Comparison of ENCODE assay signal across 8 mouse cellular contexts in genomic region chr10:128368402-128369217, GRCm38 (mm10). TPM values are rescaled to one million over a fixed set of nuclear protein-coding genes. Genes with fewer than 3 reads are reported as not detected.
DNase-seq lines count a peak whose midpoint lies in the region; ATAC-seq and TF ChIP-seq lines count a peak whose summit lies in the region.

Coq10a (minus strand) TSS chr10:128368997.

- H3K36me3 ChIP-seq in E14TG2a.4 (ENCODE audit: insufficient read depth, low read length): peaks cover 30% of the 10 kb centered on the region
- peaks cover 15% of the 10 kb centered on the region for H3K36me3 ChIP-seq in forebrain, embryonic 12.5 days (replicated peaks)
- peaks cover 11% of the 10 kb centered on the region for H3K36me3 ChIP-seq in heart, postnatal 0 days (replicated peaks; ENCODE audit: control insufficient read depth, insufficient read depth, low read length)
- H3K36me3 ChIP-seq in liver, embryonic 16.5 days (ENCODE audit: control insufficient read depth, insufficient read depth): peaks cover under 1% of the 10 kb centered on the region
- peaks cover 19% of the 10 kb centered on the region for H3K36me3 ChIP-seq in neural tube, embryonic 13.5 days
- H3K36me3 ChIP-seq in testis, adult 2 months (ENCODE audit: control insufficient read depth, insufficient read depth, low read length): no peaks in the 10 kb centered on the region

- peak within 1 kb of the TSS; percentile 89 for H3K4me3 ChIP-seq in E14TG2a.4 (replicated peaks; ENCODE audit: low read length)
- H3K4me3 ChIP-seq in forebrain, embryonic 12.5 days (replicated peaks): peak within 1 kb of the TSS; percentile 65
- H3K4me3 ChIP-seq in heart, postnatal 0 days (ENCODE audit: low read depth, low read length): peak within 1 kb of the TSS; percentile 79
- H3K4me3 ChIP-seq in liver, embryonic 16.5 days (ENCODE audit: low read depth, low read length): peak within 1 kb of the TSS; percentile 87
- peak within 1 kb of the TSS; percentile 64 for H3K4me3 ChIP-seq in neural tube, embryonic 13.5 days
- H3K4me3 ChIP-seq in testis, adult 2 months (ENCODE audit: control insufficient read depth, low read depth, low read length): peak within 1 kb of the TSS; percentile 96

- peak; percentile 77 for DNase-seq in c-Kit-positive CD71-positive TER-119-positive erythroid progenitor cells, embryonic 14.5 days (ENCODE audit: low spot score)
- DNase-seq in heart, postnatal 0 days (ENCODE audit: low spot score): peak; percentile 94
- DNase-seq in kidney, postnatal 4 days: peak; percentile 91 to 94

- H3K27ac ChIP-seq in forebrain, embryonic 12.5 days: peak within 1 kb of the TSS; percentile 96
- peak within 1 kb of the TSS; percentile 96 for H3K27ac ChIP-seq in heart, postnatal 0 days (ENCODE audit: low read depth)
- H3K27ac ChIP-seq in liver, embryonic 16.5 days (ENCODE audit: low read length): peak within 1 kb of the TSS; percentile 90
- peak within 1 kb of the TSS; percentile 98 for H3K27ac ChIP-seq in neural tube, embryonic 13.5 days (replicated peaks)
- H3K27ac ChIP-seq in testis, adult 2 months (ENCODE audit: control insufficient read depth, insufficient read depth, low read depth, low read length): peak within 1 kb of the TSS; percentile 95

- peak within 1 kb of the TSS; percentile 71 for H3K4me2 ChIP-seq in forebrain, embryonic 12.5 days
- peak within 1 kb of the TSS; percentile 82 for H3K4me2 ChIP-seq in heart, postnatal 0 days (ENCODE audit: low read depth, low read length)
- H3K4me2 ChIP-seq in liver, embryonic 16.5 days (ENCODE audit: low read depth, low read length): peak within 1 kb of the TSS; percentile 97
- peak within 1 kb of the TSS; percentile 90 for H3K4me2 ChIP-seq in neural tube, embryonic 13.5 days

- TF ChIP-seq POLR2A in testis, adult 2 months (IDR thresholded peaks at IDR 0.05; ENCODE audit: control insufficient read depth, low read depth, low read length): peak; percentile 65

- under 1% methylated on average over 82 of the region's 87 CpGs for WGBS in forebrain, embryonic 12.5 days
- WGBS in heart, postnatal 0 days: under 1% methylated on average over 80 of the region's 87 CpGs
- under 1% methylated on average over 67 of the region's 87 CpGs for WGBS in liver, embryonic 16.5 days (ENCODE audit: insufficient replicate concordance)
- WGBS in neural tube, embryonic 13.5 days: under 1% methylated on average over 87 of the region's 87 CpGs

- no peaks in the 10 kb centered on the region for H3K9me3 ChIP-seq in E14TG2a.4 (ENCODE audit: low read length)
- H3K9me3 ChIP-seq in forebrain, embryonic 12.5 days: no peaks in the 10 kb centered on the region
- no peaks in the 10 kb centered on the region for H3K9me3 ChIP-seq in heart, postnatal 0 days (replicated peaks; ENCODE audit: control insufficient read depth, low read length)
- no peaks in the 10 kb centered on the region for H3K9me3 ChIP-seq in liver, embryonic 16.5 days (replicated peaks; ENCODE audit: control insufficient read depth, low read length)
- no peaks in the 10 kb centered on the region for H3K9me3 ChIP-seq in neural tube, embryonic 13.5 days

- ATAC-seq in forebrain, embryonic 12.5 days (ENCODE audit: low FRiP score): peak; percentile 93
- peak; percentile 92 for ATAC-seq in heart, postnatal 0 days (ENCODE audit: insufficient read depth, low read depth)
- peak; percentile 87 for ATAC-seq in liver, embryonic 16.5 days (ENCODE audit: low read depth)
- ATAC-seq in neural tube, embryonic 13.5 days (ENCODE audit: low read depth): peak; percentile 96

- H3K27me3 ChIP-seq in E14TG2a.4 (ENCODE audit: insufficient read depth, low read length): no peaks in the 10 kb centered on the region
- H3K27me3 ChIP-seq in forebrain, embryonic 12.5 days: 0 out of 2 replicates have a peak, but pooled peaks cover 3% of the 10 kb centered on the region
- no peaks in the 10 kb centered on the region for H3K27me3 ChIP-seq in heart, postnatal 0 days (ENCODE audit: control insufficient read depth, insufficient read depth, low read length)
- H3K27me3 ChIP-seq in liver, embryonic 16.5 days (ENCODE audit: control insufficient read depth, insufficient read depth, low read depth, low read length): no peaks in the 10 kb centered on the region
- no peaks in the 10 kb centered on the region for H3K27me3 ChIP-seq in neural tube, embryonic 13.5 days
- no peaks in the 10 kb centered on the region for H3K27me3 ChIP-seq in testis, adult 2 months (ENCODE audit: control insufficient read depth, insufficient read depth, low read length)

- H3K9ac ChIP-seq in forebrain, embryonic 12.5 days: peak within 1 kb of the TSS; percentile 69
- peak within 1 kb of the TSS; percentile 73 for H3K9ac ChIP-seq in heart, postnatal 0 days (replicated peaks; ENCODE audit: low read depth, low read length)
- peak within 1 kb of the TSS; percentile 82 for H3K9ac ChIP-seq in liver, embryonic 16.5 days (ENCODE audit: low read depth, low read length)
- H3K9ac ChIP-seq in neural tube, embryonic 13.5 days: peak within 1 kb of the TSS; percentile 79

- peaks cover 68% of the 10 kb centered on the region for H3K4me1 ChIP-seq in E14TG2a.4 (replicated peaks; ENCODE audit: low read depth, low read length)
- peaks cover 18% of the 10 kb centered on the region for H3K4me1 ChIP-seq in forebrain, embryonic 12.5 days
- H3K4me1 ChIP-seq in heart, postnatal 0 days (ENCODE audit: control insufficient read depth, insufficient read depth): peaks cover 11% of the 10 kb centered on the region; the same call in 1 of the 2 replicates
- H3K4me1 ChIP-seq in liver, embryonic 16.5 days (ENCODE audit: control insufficient read depth, low read depth, low read length): peaks cover 23% of the 10 kb centered on the region
- H3K4me1 ChIP-seq in neural tube, embryonic 13.5 days (replicated peaks): peaks cover 22% of the 10 kb centered on the region
- peaks cover 16% of the 10 kb centered on the region for H3K4me1 ChIP-seq in testis, adult 2 months (ENCODE audit: control insufficient read depth, insufficient read depth, low read length)

- no peak for TF ChIP-seq CTCF in E14TG2a.4 (conservative IDR thresholded peaks at IDR 0.05; ENCODE audit: low read length)
- TF ChIP-seq CTCF in heart, postnatal 0 days (IDR thresholded peaks at IDR 0.05; ENCODE audit: low read depth): no peak
- TF ChIP-seq CTCF in testis, adult 2 months (IDR thresholded peaks at IDR 0.05; ENCODE audit: control insufficient read depth, insufficient read depth, insufficient replicate concordance, low read depth, low read length): peak; percentile 15; the same call in 1 of the 2 replicates

- TF ChIP-seq EP300 in heart, postnatal 0 days (IDR thresholded peaks at IDR 0.05; ENCODE audit: low read depth): 0 out of 2 replicates have a peak, but pooled peaks have one; percentile 47

RNA-seq across cellular contexts. Expression of gene Coq10a, which starts in this region (rescaled TPM):
- polyA plus RNA-seq in forebrain, embryonic 12.5 days (2016; fragmentation: Nextera tagmentation; extraction: Ambion mirVana): 24.2 and 25.5 TPM in 2 replicates
- 35.2 and 36.9 TPM in 2 replicates for total RNA-seq in heart, postnatal 0 days (2014; rRNA removed; ENCODE audit: low replicate concordance)
- polyA plus RNA-seq in heart, postnatal 0 days (2015; fragmentation: Nextera tagmentation; extraction: Ambion mirVana): 52.9 and 61.2 TPM in 2 replicates
- 0.65 and 0.96 TPM in 2 replicates for polyA plus RNA-seq in liver, embryonic 16.5 days (2015; fragmentation: Nextera tagmentation; extraction: Ambion mirVana)
- 34.9 and 41.0 TPM in 2 replicates for polyA plus RNA-seq in neural tube, embryonic 13.5 days (2015; fragmentation: Nextera tagmentation; extraction: Ambion mirVana)
- polyA plus RNA-seq in testis, adult 2 months (2012; rRNA removed): 21.2 TPM in 2 replicates

Comparison
In these comparisons a context has a peak if more than half of its experiments do, and no peak if none do; other contexts are left out.
1. Peak in every context shown above with its lines: DNase-seq, ATAC-seq, H3K4me3 ChIP-seq and H3K27ac ChIP-seq.
2. RNA of gene Coq10a (polyA plus RNA-seq): 52.9 to 61.2 TPM in heart, postnatal 0 days, 34.9 to 41.0 TPM in neural tube, embryonic 13.5 days, 24.2 to 25.5 TPM in forebrain, embryonic 12.5 days and 21.2 TPM in testis, adult 2 months; 0.65 to 0.96 TPM in liver, embryonic 16.5 days; every median in the first group is over 10 times any median in the second.
3. Peak in ATAC-seq, H3K4me3 ChIP-seq, H3K27ac ChIP-seq, H3K9ac ChIP-seq and H3K4me2 ChIP-seq in liver, embryonic 16.5 days; RNA of the gene not detected or under 1 TPM.